Mouse (Mus musculus) midbrain, postnatal 0 days (tissue): ENCODE results near the gene Cdh11. TPM values are rescaled to one million over a fixed set of nuclear protein-coding genes. Genes with fewer than 3 reads are reported as not detected.
"Not testable (repeated sequence)": the region's sequence is repeated elsewhere in the genome, so short reads cannot be mapped to it uniquely, and the experiment has no call there.

Experiments used
- ATAC-seq: fragments of 200-750 bp; cut with Nextera tagmentation; 2 replicates; pipeline ENCODE4 v1.8.0; 2017; ENCODE audit warnings: moderate number of reproducible peaks, mild to moderate bottlenecking, moderate TSS enrichment, moderate library complexity; ENCODE audit not compliant: low FRiP score
- DNase-seq: peaks from one replicate; pipeline ENCODE4 v3.0.0-alpha.2; 2015; ENCODE audit warnings: low spot score
- H3K27ac ChIP-seq: fragments of 300-500 bp; sonication (generic); 2 replicates; pipeline ENCODE4 v1.5.1; 2014; ENCODE audit warnings: low read depth, mild to moderate bottlenecking, low read length, mixed read lengths
- H3K27me3 ChIP-seq: fragments of 300-500 bp; sonication (generic); 2 replicates; pipeline ENCODE4 v1.6.1; 2014; ENCODE audit warnings: low read length, control low read depth, mixed read lengths; ENCODE audit not compliant: insufficient read depth
- H3K36me3 ChIP-seq: fragments of 300-500 bp; sonication (generic); 2 replicates; pipeline ENCODE4 v1.6.1; 2014; ENCODE audit warnings: low read length, control low read depth, mixed read lengths; ENCODE audit not compliant: insufficient read depth
- H3K4me1 ChIP-seq: fragments of 300-500 bp; sonication (generic); 2 replicates; pipeline ENCODE4 v1.6.1; 2014; ENCODE audit warnings: mild to moderate bottlenecking, control low read depth, antibody characterized with exemption, low read length, mixed read lengths; ENCODE audit not compliant: insufficient read depth
- H3K4me2 ChIP-seq: fragments of 300-500 bp; sonication (generic); 2 replicates; pipeline ENCODE4 v1.6.1; 2014; ENCODE audit warnings: low read depth, mild to moderate bottlenecking, low read length, mixed read lengths; ENCODE audit not compliant: poor library complexity, severe bottlenecking
- H3K4me3 ChIP-seq: fragments of 300-500 bp; sonication (generic); 2 replicates; pipeline ENCODE4 v1.5.1; 2014; ENCODE audit warnings: low read depth, mild to moderate bottlenecking, low read length, moderate library complexity
- H3K9ac ChIP-seq: fragments of 300-500 bp; sonication (generic); replicated peaks from 2 replicates; pipeline ENCODE4 v1.6.1; 2014; ENCODE audit warnings: mild to moderate bottlenecking, low read length, moderate library complexity, mixed read lengths; ENCODE audit not compliant: poor library complexity, severe bottlenecking
- H3K9me3 ChIP-seq: fragments of 300-500 bp; sonication (generic); 2 replicates; pipeline ENCODE4 v1.6.1; 2016; ENCODE audit warnings: low read length, control low read depth
- CTCF ChIP-seq: IDR thresholded peaks from 2 replicates; pipeline ENCODE4 v1.5.1; 2016; ENCODE audit warnings: antibody characterized with exemption, mild to moderate bottlenecking
- WGBS: fragments of 180-500 bp; shearing (Covaris S2); extraction: QIAGEN DNeasy Blood & Tissue Kit; methylation state at CpG from one replicate; pipeline ENCODE4 v1.1.7; 2014; 5-methylcytosine and 5-hydroxymethylcytosine counted together
- polyA plus RNA-seq: library from polyadenylated mRNA; unstranded; fragments of >200 nt; fragmentation: Nextera tagmentation; extraction: Ambion mirVana; gene quantifications from 2 replicates; pipeline ENCODE4 v1.2.1, GENCODE M21; 2015
- total RNA-seq: library from RNA; depleted of rRNA; stranded (reverse); fragments of >200 nt; gene quantifications from 2 replicates; pipeline ENCODE4 v1.2.3, GENCODE M21; 2014

Cdh11 gene
- total and polyA plus RNA-seq, 2 experiments from 2014 or later = 22.9 to 48.2 TPM

DNA sequence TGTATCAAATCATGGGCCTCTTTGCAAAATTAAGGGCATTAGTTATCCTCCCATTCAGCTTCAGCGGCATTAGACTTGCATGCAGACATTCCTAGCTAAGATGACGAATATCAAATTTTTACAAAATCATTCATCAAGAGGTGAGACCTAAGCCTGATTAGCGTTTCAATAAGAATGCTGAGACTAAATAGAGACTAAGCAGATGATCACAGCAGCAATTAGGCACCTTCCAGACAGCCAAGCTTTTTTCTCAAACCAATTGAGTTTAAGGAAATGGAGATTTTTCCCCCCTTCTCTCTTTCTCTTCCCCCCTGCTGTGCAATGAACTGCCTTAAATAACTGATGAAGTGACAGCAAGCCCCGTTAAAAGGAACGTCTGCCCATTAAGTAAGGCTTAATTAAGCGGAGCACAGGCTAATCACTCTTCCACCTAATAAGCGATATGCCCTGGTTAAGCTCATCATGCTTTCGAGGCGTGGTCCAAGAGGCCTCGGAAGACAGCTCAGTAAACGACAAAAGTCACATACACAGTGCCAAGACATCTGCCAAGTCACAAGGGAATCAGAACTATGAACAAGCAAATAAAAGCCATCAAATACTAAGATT, 87.1 kb downstream of the Cdh11 start:
- H3K27ac ChIP-seq = no peak overlapping the region
- ATAC-seq = no peak

GRCm38 (mm10) chr8:102693465-102693864, 92.0 kb downstream of the Cdh11 start:
- Histone ChIP-seq H3K4me1 (no peaks in the 10 kb centered on the region), H3K36me3 (no peaks in the 10 kb centered on the region), H3K4me3 (no peak overlapping the region), H3K27ac (no peak overlapping the region), H3K9ac (no peak overlapping the region), H3K9me3 (no peaks in the 10 kb centered on the region), H3K27me3 (no peaks in the 10 kb centered on the region), H3K4me2 (no peak overlapping the region)
- 44% methylated on average over 1 of the region's 1 CpGs for WGBS
- TF ChIP-seq CTCF = no peak
- DNase-seq (no peak), ATAC-seq (no peak)

More for the DNA sequence above, 87.1 kb downstream of the Cdh11 start:
- Histone ChIP-seq H3K36me3 (no peaks in the 10 kb centered on the region), H3K27me3 (no peaks in the 10 kb centered on the region), H3K4me2 (no peak overlapping the region), H3K4me1 (no peaks in the 10 kb centered on the region), H3K9me3 (no peaks in the 10 kb centered on the region), H3K9ac (no peak overlapping the region), H3K4me3 (no peak overlapping the region)
- TF ChIP-seq CTCF = no peak
- peak; percentile 25 for DNase-seq
- 27% methylated on average over 11 of the region's 11 CpGs for WGBS

GRCm38 (mm10) chr8:102685491-102685890, 100.0 kb downstream of the Cdh11 start:
- Histone ChIP-seq H3K27ac (0 out of 2 replicates have a peak overlapping the region, but pooled peaks have one; percentile 18), H3K4me3 (peak overlapping the region; percentile 8; the same call in 1 of the 2 replicates), H3K4me2 (peak overlapping the region; percentile 20; the same call in 1 of the 2 replicates)
- H3K27me3 ChIP-seq, ATAC-seq, H3K9me3 ChIP-seq, H3K4me1 ChIP-seq, H3K9ac ChIP-seq, DNase-seq, H3K36me3 ChIP-seq: not testable (repeated sequence)
- 28% methylated on average over 7 of the region's 7 CpGs for WGBS

DNA sequence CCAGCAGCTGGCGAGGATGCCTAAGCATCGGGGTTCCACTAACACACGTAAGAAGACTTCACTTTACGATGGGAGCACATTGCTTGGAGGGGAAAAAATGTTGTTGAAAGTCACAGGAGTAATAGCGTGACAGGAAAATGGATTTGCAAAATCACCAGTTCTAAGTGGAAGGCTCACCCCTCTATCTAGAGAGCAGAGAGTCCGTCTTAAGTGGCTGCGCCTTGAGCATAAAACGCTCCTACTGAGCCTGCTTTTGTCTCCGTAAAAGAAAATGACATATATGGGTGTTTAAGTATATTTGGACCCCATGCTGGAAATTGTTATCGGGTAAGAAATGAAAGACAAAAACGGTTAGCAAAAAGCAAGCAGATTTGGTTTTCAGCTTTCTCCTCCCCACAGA, 100.4 kb downstream of the Cdh11 start:
- Histone ChIP-seq H3K4me1 (no peaks in the 10 kb centered on the region), H3K27ac (0 out of 2 replicates have a peak overlapping the region, but pooled peaks have one; percentile 18), H3K36me3 (no peaks in the 10 kb centered on the region), H3K4me2 (peak overlapping the region; percentile 20; the same call in 1 of the 2 replicates), H3K9ac (no peak overlapping the region), H3K27me3 (no peaks in the 10 kb centered on the region), H3K9me3 (no peaks in the 10 kb centered on the region), H3K4me3 (peak overlapping the region; percentile 8; the same call in 1 of the 2 replicates)
- WGBS = 47% methylated on average over 11 of the region's 11 CpGs
- DNase-seq = no peak
- no peak for TF ChIP-seq CTCF
- no peak for ATAC-seq

DNA sequence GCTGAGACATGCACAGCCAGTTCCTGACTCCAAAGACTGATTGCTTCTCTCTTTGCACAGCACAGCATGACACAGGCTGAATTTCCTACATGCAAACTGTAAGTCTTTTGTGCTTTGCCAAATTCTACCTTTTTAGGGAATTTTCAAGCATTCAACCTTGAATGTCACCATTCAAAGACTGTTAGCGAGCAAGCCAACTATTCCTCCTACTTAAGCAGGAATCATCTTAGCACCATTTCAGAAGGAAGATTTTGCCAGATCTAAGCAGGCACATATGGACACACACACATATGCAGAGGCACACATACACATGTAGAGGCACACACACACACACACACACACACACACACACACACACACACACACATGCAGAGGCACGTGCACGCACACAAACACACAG, 108.3 kb downstream of the Cdh11 start:
- ATAC-seq = no peak
- H3K4me1 ChIP-seq = no peaks in the 10 kb centered on the region
- no peak overlapping the region for H3K27ac ChIP-seq
- 86% methylated on average over 3 of the region's 3 CpGs for WGBS
- no peaks in the 10 kb centered on the region for H3K9me3 ChIP-seq
- no peak overlapping the region for H3K4me2 ChIP-seq
- DNase-seq = no peak
- H3K27me3 ChIP-seq = no peaks in the 10 kb centered on the region
- H3K36me3 ChIP-seq = no peaks in the 10 kb centered on the region
- no peak overlapping the region for H3K9ac ChIP-seq
- TF ChIP-seq CTCF = no peak
- no peak overlapping the region for H3K4me3 ChIP-seq

- H3K27me3 ChIP-seq, H3K36me3 ChIP-seq, H3K9ac ChIP-seq, DNase-seq, H3K4me3 ChIP-seq, ATAC-seq, H3K4me1 ChIP-seq, H3K4me2 ChIP-seq, H3K9me3 ChIP-seq, H3K27ac ChIP-seq: not testable (repeated sequence)
- 87% methylated on average over 5 of the region's 5 CpGs for WGBS
These were observed 120.9 kb downstream of the Cdh11 start for GRCm38 (mm10) chr8:102664561-102664960.
